Mouse (Mus musculus) B cell, adult 2 months (primary cell): ENCODE results near the gene Nckap1l.

Source experiments
- DNase-seq, 2 experiments: peaks; one replicate each; pipeline ENCODE4 v3.0.0; 2022

Nckap1l gene

DNA sequence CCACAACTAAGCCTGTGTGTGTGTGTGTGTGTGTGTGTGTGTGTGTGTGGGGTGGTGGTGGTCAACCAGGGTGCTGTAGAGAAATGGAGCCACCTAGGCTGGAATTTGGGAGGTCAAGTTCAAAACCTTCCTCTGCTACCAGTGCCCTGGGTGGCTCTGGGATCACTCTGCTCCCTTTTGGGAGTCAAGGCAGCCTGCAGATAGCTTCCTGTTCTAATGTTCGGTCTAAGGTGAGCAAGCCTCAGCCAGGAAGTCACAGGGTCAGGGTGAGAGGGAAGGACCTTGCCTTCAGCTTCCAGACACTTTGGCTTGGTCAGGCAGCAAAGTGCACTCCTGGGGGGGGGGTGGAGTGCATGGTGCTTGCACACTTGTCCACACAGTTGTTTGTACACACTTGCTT is 87.1 kb downstream of the Nckap1l start:
- no peak for DNase-seq

DNA sequence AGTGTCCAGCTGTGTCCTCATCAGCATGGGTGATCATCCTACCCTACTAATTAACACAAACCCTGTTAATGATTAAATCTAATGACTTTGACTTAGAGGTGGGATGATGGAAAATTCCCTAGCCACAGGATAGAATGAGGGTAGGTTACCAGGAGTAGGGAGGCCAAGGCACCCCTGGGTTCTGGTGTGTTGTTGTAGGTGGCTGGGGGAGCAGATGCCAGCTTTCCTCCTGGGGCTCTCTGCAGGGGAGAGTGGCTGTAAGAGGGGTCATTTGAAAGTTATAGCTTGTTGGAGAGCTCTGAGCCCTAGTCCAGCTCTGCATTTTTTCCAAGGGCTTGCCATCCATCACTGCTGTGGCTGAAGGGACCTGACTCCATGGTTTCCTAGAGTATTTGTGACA is 88.9 kb downstream of the Nckap1l start:
- no peak for DNase-seq

- DNase-seq, result no peak
These were observed 94.4 kb downstream of the Nckap1l start for GRCm38 (mm10) chr15:103547983-103548382.
